Comparison of ENCODE assay signal across 8 mouse cellular contexts in genomic region chr2:146218161-146218691, GRCm38 (mm10). TPM values are rescaled to one million over a fixed set of nuclear protein-coding genes. Genes with fewer than 3 reads are reported as not detected.
DNase-seq lines count a peak whose midpoint lies in the region; ATAC-seq lines count a peak whose summit lies in the region.

No protein-coding gene starts in this region.

- intact Hi-C loops in left cerebral cortex, postnatal 36 days (cut with DNase I): loop anchor here (5.0 to 10.0 kb wide), 2 partner anchors 167 to 194 kb away; no protein-coding TSS in a partner anchor

- peak; percentile 28 for DNase-seq in right cerebral cortex, postnatal 4 days
- DNase-seq in right cerebral cortex, postnatal 36 days (ENCODE audit: low spot score in 2 of 2): no peak
- DNase-seq in kidney, postnatal 4 days: peak; percentile 17 to 43
- peak; percentile 93 for DNase-seq in retina, postnatal 1 day
- no peak for DNase-seq in left cerebral cortex, postnatal 36 days (ENCODE audit: low spot score in 2 of 2)
- DNase-seq in c-Kit-positive CD71-positive TER-119-positive erythroid progenitor cells, embryonic 14.5 days (ENCODE audit: low spot score): no peak

- H3K36me3 ChIP-seq in forebrain, embryonic 13.5 days (ENCODE audit: poor library complexity, severe bottlenecking): no peaks in the 10 kb centered on the region

- H3K4me1 ChIP-seq in forebrain, embryonic 13.5 days: peaks cover 63% of the 10 kb centered on the region

- peak overlapping the region; percentile 26 for H3K4me3 ChIP-seq in forebrain, embryonic 13.5 days

- H3K27me3 ChIP-seq in forebrain, embryonic 13.5 days: peaks cover 11% of the 10 kb centered on the region; the same call in 1 of the 2 replicates

- under 1% methylated on average over 40 of the region's 40 CpGs for WGBS in forebrain, embryonic 13.5 days

- H3K9ac ChIP-seq in forebrain, embryonic 13.5 days: peak overlapping the region; percentile 53

- ATAC-seq in forebrain, embryonic 13.5 days: peak; percentile 36
- no peak for ATAC-seq in monocyte, adult 5-6 weeks (replicated peaks; ENCODE audit: insufficient number of reproducible peaks, low FRiP score, low TSS enrichment, poor library complexity, severe bottlenecking)

- peak overlapping the region; percentile 61 for H3K4me2 ChIP-seq in forebrain, embryonic 13.5 days

- H3K9me3 ChIP-seq in forebrain, embryonic 13.5 days (replicated peaks): no peaks in the 10 kb centered on the region

- peak overlapping the region; percentile 92 for H3K27ac ChIP-seq in forebrain, embryonic 13.5 days

RNA-seq across cellular contexts. Expression of gene Insm1, which starts 3.5 kb away (rescaled TPM):
- polyA plus RNA-seq in forebrain, embryonic 13.5 days (2015; fragmentation: Nextera tagmentation; extraction: Ambion mirVana): 10.0 and 12.8 TPM in 2 replicates
- not detected in 3 replicates for total RNA-seq in monocyte, adult 5-6 weeks (2017)
- total RNA-seq in left cerebral cortex, postnatal 36 days (2021): 1 to 10 TPM; 3.9 to 6.1 TPM

Comparison
In these comparisons a context has a peak if more than half of its experiments do, and no peak if none do; other contexts are left out.
1. DNase-seq: peak in right cerebral cortex, postnatal 4 days (single experiment), kidney, postnatal 4 days (2 of 2) and retina, postnatal 1 day (single experiment); none in right cerebral cortex, postnatal 36 days (0 of 2), left cerebral cortex, postnatal 36 days (0 of 2) and c-Kit-positive CD71-positive TER-119-positive erythroid progenitor cells, embryonic 14.5 days (single experiment).